Mouse (Mus musculus) embryonic fibroblast, embryonic 13.5 days (primary cell): ENCODE measurements around the gene Pgm5.

Source experiments
- CTCF ChIP-seq: IDR thresholded peaks from 2 replicates; pipeline ENCODE4 v1.5.1; 2011; ENCODE audit warnings: mild to moderate bottlenecking, control low read depth, low read length, moderate library complexity, borderline replicate concordance; ENCODE audit not compliant: insufficient read depth
- POLR2A ChIP-seq: IDR thresholded peaks from 2 replicates; pipeline ENCODE4 v1.6.1; 2011; ENCODE audit warnings: low read depth, mild to moderate bottlenecking, control low read depth, low read length, moderate library complexity

GRCm38 (mm10) chr19:24688327-24688726, 173.3 kb downstream of the Pgm5 start:
- TF ChIP-seq CTCF: no peak
- TF ChIP-seq POLR2A: no peak
